Mouse (Mus musculus): ENCODE results near the gene Lama2. TPM values are rescaled to one million over a fixed set of nuclear protein-coding genes. Genes with fewer than 3 reads are reported as not detected.

The Lama2 gene
- polyA plus RNA-seq, 1 experiment = 2.9 TPM

GRCm38 (mm10) chr10:27174271-27174670 is 445.3 kb downstream of the Lama2 start:
- no peaks in the 10 kb centered on the region for H3K4me1 ChIP-seq (replicated peaks; ENCODE audit: control insufficient read depth, insufficient read depth, low read length)
- no peaks in the 10 kb centered on the region for H3K36me3 ChIP-seq (ENCODE audit: control insufficient read depth, insufficient read depth, low read length)
- 75% methylated on average over 2 of the region's 2 CpGs for WGBS
- H3K4me3 ChIP-seq (ENCODE audit: control insufficient read depth, insufficient read depth, low read length) = no peak overlapping the region
- H3K27me3 ChIP-seq (ENCODE audit: control insufficient read depth, insufficient read depth, low read length) = no peaks in the 10 kb centered on the region
- TF ChIP-seq CTCF (IDR thresholded peaks at IDR 0.05; ENCODE audit: borderline replicate concordance, control insufficient read depth, extremely low read depth, insufficient read depth, low read length, poor library complexity) (no peak), POLR2A (IDR thresholded peaks at IDR 0.05; ENCODE audit: control insufficient read depth, extremely low read depth, insufficient read depth, low read length, poor library complexity) (no peak)
- DNase-seq = no peak
- H3K27ac ChIP-seq (ENCODE audit: control insufficient read depth, insufficient read depth, low read length) = no peak overlapping the region

- H3K4me3 ChIP-seq (ENCODE audit: control insufficient read depth, insufficient read depth, low read length) = no peak overlapping the region
- TF ChIP-seq CTCF (IDR thresholded peaks at IDR 0.05; ENCODE audit: borderline replicate concordance, control insufficient read depth, extremely low read depth, insufficient read depth, low read length, poor library complexity) = no peak
- no peaks in the 10 kb centered on the region for H3K27me3 ChIP-seq (ENCODE audit: control insufficient read depth, insufficient read depth, low read length)
- no peak overlapping the region for H3K27ac ChIP-seq (ENCODE audit: control insufficient read depth, insufficient read depth, low read length)
- no peak for DNase-seq
- H3K4me1 ChIP-seq (replicated peaks; ENCODE audit: control insufficient read depth, insufficient read depth, low read length) = no peaks in the 10 kb centered on the region
- 83% methylated on average over 3 of the region's 3 CpGs for WGBS
- H3K36me3 ChIP-seq (ENCODE audit: control insufficient read depth, insufficient read depth, low read length) = no peaks in the 10 kb centered on the region
Observed at GRCm38 (mm10) chr10:27164738-27165137, 454.8 kb downstream of the Lama2 start.

GRCm38 (mm10) chr10:27162364-27162763 is 457.2 kb downstream of the Lama2 start:
- no peaks in the 10 kb centered on the region for H3K36me3 ChIP-seq (ENCODE audit: control insufficient read depth, insufficient read depth, low read length)
- H3K27me3 ChIP-seq (ENCODE audit: control insufficient read depth, insufficient read depth, low read length) = no peaks in the 10 kb centered on the region
- TF ChIP-seq POLR2A (IDR thresholded peaks at IDR 0.05; ENCODE audit: control insufficient read depth, extremely low read depth, insufficient read depth, low read length, poor library complexity) (no peak), CTCF (IDR thresholded peaks at IDR 0.05; ENCODE audit: borderline replicate concordance, control insufficient read depth, extremely low read depth, insufficient read depth, low read length, poor library complexity) (no peak)
- H3K4me1 ChIP-seq (replicated peaks; ENCODE audit: control insufficient read depth, insufficient read depth, low read length) = no peaks in the 10 kb centered on the region
- no peak overlapping the region for H3K27ac ChIP-seq (ENCODE audit: control insufficient read depth, insufficient read depth, low read length)
- DNase-seq = no peak
- 86% methylated on average over 2 of the region's 2 CpGs for WGBS
- H3K4me3 ChIP-seq (ENCODE audit: control insufficient read depth, insufficient read depth, low read length) = no peak overlapping the region

GRCm38 (mm10) chr10:27150220-27150619 is 469.3 kb downstream of the Lama2 start:
- Histone ChIP-seq H3K4me3 (ENCODE audit: control insufficient read depth, insufficient read depth, low read length) (no peak overlapping the region), H3K27me3 (ENCODE audit: control insufficient read depth, insufficient read depth, low read length) (no peaks in the 10 kb centered on the region), H3K27ac (ENCODE audit: control insufficient read depth, insufficient read depth, low read length) (no peak overlapping the region), H3K4me1 (replicated peaks; ENCODE audit: control insufficient read depth, insufficient read depth, low read length) (no peaks in the 10 kb centered on the region), H3K36me3 (ENCODE audit: control insufficient read depth, insufficient read depth, low read length) (no peaks in the 10 kb centered on the region)
- no peak for DNase-seq
- TF ChIP-seq CTCF (IDR thresholded peaks at IDR 0.05; ENCODE audit: borderline replicate concordance, control insufficient read depth, extremely low read depth, insufficient read depth, low read length, poor library complexity) (no peak), POLR2A (IDR thresholded peaks at IDR 0.05; ENCODE audit: control insufficient read depth, extremely low read depth, insufficient read depth, low read length, poor library complexity) (no peak)
- WGBS = 93% methylated on average over 3 of the region's 3 CpGs

- Histone ChIP-seq H3K27me3 (ENCODE audit: control insufficient read depth, insufficient read depth, low read length) (no peaks in the 10 kb centered on the region), H3K4me3 (ENCODE audit: control insufficient read depth, insufficient read depth, low read length) (no peak overlapping the region), H3K27ac (ENCODE audit: control insufficient read depth, insufficient read depth, low read length) (no peak overlapping the region), H3K36me3 (ENCODE audit: control insufficient read depth, insufficient read depth, low read length) (no peaks in the 10 kb centered on the region), H3K4me1 (replicated peaks; ENCODE audit: control insufficient read depth, insufficient read depth, low read length) (no peaks in the 10 kb centered on the region)
- 71% methylated on average over 3 of the region's 3 CpGs for WGBS
- TF ChIP-seq CTCF (IDR thresholded peaks at IDR 0.05; ENCODE audit: borderline replicate concordance, control insufficient read depth, extremely low read depth, insufficient read depth, low read length, poor library complexity) (no peak), POLR2A (IDR thresholded peaks at IDR 0.05; ENCODE audit: control insufficient read depth, extremely low read depth, insufficient read depth, low read length, poor library complexity) (no peak)
- DNase-seq = no peak
Observed at GRCm38 (mm10) chr10:27140422-27140821, 479.1 kb downstream of the Lama2 start.

GRCm38 (mm10) chr10:27135768-27136167 is 483.8 kb downstream of the Lama2 start:
- no peak for DNase-seq
- Histone ChIP-seq H3K27me3 (ENCODE audit: control insufficient read depth, insufficient read depth, low read length) (no peaks in the 10 kb centered on the region), H3K4me3 (ENCODE audit: control insufficient read depth, insufficient read depth, low read length) (no peak overlapping the region), H3K27ac (ENCODE audit: control insufficient read depth, insufficient read depth, low read length) (no peak overlapping the region), H3K4me1 (replicated peaks; ENCODE audit: control insufficient read depth, insufficient read depth, low read length) (no peaks in the 10 kb centered on the region), H3K36me3 (ENCODE audit: control insufficient read depth, insufficient read depth, low read length) (no peaks in the 10 kb centered on the region)
- 92% methylated on average over 1 of the region's 1 CpGs for WGBS
- no peak for TF ChIP-seq POLR2A (IDR thresholded peaks at IDR 0.05; ENCODE audit: control insufficient read depth, extremely low read depth, insufficient read depth, low read length, poor library complexity)
- TF ChIP-seq CTCF (IDR thresholded peaks at IDR 0.05; ENCODE audit: borderline replicate concordance, control insufficient read depth, extremely low read depth, insufficient read depth, low read length, poor library complexity) = no peak

GRCm38 (mm10) chr10:27133135-27133534 is 486.4 kb downstream of the Lama2 start:
- Histone ChIP-seq H3K4me3 (ENCODE audit: control insufficient read depth, insufficient read depth, low read length) (no peak overlapping the region), H3K27me3 (ENCODE audit: control insufficient read depth, insufficient read depth, low read length) (no peaks in the 10 kb centered on the region), H3K36me3 (ENCODE audit: control insufficient read depth, insufficient read depth, low read length) (no peaks in the 10 kb centered on the region), H3K27ac (ENCODE audit: control insufficient read depth, insufficient read depth, low read length) (no peak overlapping the region), H3K4me1 (replicated peaks; ENCODE audit: control insufficient read depth, insufficient read depth, low read length) (no peaks in the 10 kb centered on the region)
- TF ChIP-seq POLR2A (IDR thresholded peaks at IDR 0.05; ENCODE audit: control insufficient read depth, extremely low read depth, insufficient read depth, low read length, poor library complexity) = no peak
- WGBS = 17% methylated on average over 1 of the region's 1 CpGs
- DNase-seq = no peak
